Mouse (Mus musculus): ENCODE data around the gene 4933411K16Rik.

Gene 4933411K16Rik

GRCm38 (mm10) chr19:42051948-42052347, at the start of gene 4933411K16Rik:
Gene 4933411K16Rik, plus strand, starts transcription at chr19:42052248.
- DNase-seq (ENCODE audit: low spot score in 2 of 2) = no peak

DNA sequence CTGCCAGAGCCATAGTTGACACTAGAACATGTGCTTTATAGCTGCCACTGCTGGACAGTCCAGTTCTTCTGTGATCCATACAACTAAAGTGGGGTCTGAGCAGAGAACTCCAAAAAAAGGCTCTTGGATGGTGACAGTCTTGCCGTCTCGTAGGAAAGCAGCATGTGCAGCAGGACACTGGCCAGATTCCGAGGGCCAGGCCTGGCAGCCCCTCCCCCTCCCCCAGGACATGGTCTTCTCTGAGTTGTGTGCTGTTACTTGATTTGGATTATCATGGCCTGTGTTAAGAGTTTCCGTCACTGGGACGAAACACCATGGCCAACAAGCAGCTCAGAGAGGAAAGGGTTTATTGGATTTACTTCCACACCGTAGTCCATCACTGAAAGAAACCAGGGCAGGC, 47.8 kb upstream of the 4933411K16Rik start:
- DNase-seq (ENCODE audit: low spot score in 2 of 2) = no peak

- no peak for DNase-seq (ENCODE audit: low spot score in 2 of 2)
These were observed 46.4 kb upstream of the 4933411K16Rik start for GRCm38 (mm10) chr19:42005616-42006015.

- DNase-seq (ENCODE audit: low spot score in 2 of 2) = no peak
These were observed 45.5 kb upstream of the 4933411K16Rik start for GRCm38 (mm10) chr19:42006568-42006967.

- no peak for DNase-seq (ENCODE audit: low spot score in 2 of 2)
These were observed 43.5 kb upstream of the 4933411K16Rik start for GRCm38 (mm10) chr19:42008586-42008985.

GRCm38 (mm10) chr19:42009067-42009466, 43.0 kb upstream of the 4933411K16Rik start:
- DNase-seq (ENCODE audit: low spot score in 2 of 2) = no peak

DNA sequence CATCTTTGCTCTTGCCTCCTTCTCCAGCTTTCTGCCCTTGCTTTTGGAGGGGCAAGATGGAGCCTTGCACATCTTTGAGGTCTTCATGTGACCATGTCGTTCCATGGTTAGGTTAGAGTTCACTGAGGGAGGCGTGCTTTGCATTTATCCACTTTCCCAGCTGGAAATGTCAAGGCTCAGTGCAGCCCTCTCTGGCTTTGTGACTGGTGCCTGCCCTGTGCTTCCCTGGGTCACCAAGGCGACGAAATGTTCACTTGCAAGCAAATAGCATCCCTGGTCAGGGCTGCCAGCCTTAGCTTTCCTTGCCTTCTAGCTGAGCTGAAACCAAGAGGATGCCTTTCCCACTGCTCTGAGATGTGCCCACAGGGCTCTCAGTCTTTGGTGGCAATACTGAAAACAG, 41.6 kb upstream of the 4933411K16Rik start:
- no peak for DNase-seq (ENCODE audit: low spot score in 2 of 2)

- no peak for DNase-seq (ENCODE audit: low spot score in 2 of 2)
These were observed 40.9 kb upstream of the 4933411K16Rik start for GRCm38 (mm10) chr19:42011123-42011522.

DNA sequence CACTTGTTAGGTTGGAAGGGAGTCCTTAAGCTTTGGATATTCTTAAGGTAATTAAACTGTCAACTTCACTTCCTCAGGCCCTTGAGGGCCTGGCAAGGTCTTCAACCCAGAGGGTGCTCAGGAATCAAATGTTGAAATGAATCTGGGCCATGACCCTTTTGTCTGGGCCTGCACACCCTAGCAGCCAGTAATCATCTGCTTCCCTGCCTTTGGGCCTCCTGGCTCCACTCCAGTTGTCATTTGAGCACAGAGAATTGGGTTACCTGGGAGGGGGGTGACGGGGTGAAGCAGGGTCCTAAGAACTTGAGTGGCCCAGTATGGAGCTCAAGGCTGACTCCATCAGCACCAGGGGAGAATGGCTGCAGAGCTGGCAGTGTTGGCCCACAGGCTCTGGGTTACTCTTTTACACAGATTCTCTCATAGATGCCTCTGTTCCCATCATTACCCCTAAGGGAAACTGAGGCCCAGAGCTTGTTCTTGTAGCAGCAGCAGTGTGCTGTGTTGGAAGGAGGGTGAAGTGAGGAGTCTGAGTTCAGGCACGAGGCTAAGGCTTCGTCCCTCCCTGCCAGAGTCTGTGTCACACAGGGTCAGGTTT, 37.7 kb upstream of the 4933411K16Rik start:
- DNase-seq (ENCODE audit: low spot score in 2 of 2) = no peak

- DNase-seq (ENCODE audit: low spot score in 2 of 2) = no peak
These were observed 37.0 kb upstream of the 4933411K16Rik start for GRCm38 (mm10) chr19:42015001-42015400.

- no peak for DNase-seq (ENCODE audit: low spot score in 2 of 2)
These were observed 35.8 kb upstream of the 4933411K16Rik start for GRCm38 (mm10) chr19:42016251-42016650.

GRCm38 (mm10) chr19:42016840-42017239, 35.2 kb upstream of the 4933411K16Rik start:
- no peak for DNase-seq (ENCODE audit: low spot score in 2 of 2)

DNA sequence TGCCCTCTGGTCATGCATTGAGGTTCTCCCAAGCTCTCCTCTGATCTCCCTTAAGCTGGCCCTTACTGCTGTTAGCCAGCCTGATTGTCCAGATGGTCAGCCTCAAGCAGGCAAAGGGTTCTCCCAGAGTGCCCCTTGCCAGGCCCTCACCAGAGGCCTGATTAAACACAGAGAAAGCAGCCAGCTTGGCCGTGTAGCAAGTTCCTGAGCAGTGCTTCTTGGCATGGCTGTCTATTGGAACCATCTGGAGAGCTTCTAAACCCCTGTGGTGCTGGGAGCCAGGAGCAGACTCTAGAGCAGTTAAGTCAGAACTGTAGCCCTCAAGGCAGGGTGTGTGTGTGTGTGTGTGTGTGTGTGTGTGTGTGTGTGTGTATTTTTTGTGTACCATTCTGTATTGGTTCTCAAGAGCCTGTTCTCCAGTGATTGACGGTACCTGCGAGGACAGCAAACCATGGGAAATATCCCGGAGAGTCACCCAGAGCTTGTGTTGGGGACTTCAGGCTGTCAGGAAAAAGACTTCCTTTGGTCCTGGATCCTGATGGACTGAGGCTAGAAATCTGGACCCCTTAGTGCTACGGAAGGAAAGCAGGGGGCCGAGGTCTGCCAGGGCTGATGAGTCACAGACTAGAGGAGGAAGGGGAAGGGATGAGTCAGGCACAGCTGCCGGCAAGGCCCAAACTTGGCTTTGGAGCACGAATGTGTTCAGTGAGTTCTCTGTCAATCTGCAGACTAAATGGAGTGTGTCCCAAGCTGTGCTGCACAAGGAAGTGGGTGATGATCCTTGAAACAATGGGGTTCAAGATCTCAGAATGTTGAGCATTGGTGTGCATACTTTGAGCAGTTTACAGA, 34.4 kb upstream of the 4933411K16Rik start:
- no peak for DNase-seq (ENCODE audit: low spot score in 2 of 2)

- DNase-seq (ENCODE audit: low spot score in 2 of 2) = no peak
These were observed 33.0 kb upstream of the 4933411K16Rik start for GRCm38 (mm10) chr19:42019011-42019522.

DNA sequence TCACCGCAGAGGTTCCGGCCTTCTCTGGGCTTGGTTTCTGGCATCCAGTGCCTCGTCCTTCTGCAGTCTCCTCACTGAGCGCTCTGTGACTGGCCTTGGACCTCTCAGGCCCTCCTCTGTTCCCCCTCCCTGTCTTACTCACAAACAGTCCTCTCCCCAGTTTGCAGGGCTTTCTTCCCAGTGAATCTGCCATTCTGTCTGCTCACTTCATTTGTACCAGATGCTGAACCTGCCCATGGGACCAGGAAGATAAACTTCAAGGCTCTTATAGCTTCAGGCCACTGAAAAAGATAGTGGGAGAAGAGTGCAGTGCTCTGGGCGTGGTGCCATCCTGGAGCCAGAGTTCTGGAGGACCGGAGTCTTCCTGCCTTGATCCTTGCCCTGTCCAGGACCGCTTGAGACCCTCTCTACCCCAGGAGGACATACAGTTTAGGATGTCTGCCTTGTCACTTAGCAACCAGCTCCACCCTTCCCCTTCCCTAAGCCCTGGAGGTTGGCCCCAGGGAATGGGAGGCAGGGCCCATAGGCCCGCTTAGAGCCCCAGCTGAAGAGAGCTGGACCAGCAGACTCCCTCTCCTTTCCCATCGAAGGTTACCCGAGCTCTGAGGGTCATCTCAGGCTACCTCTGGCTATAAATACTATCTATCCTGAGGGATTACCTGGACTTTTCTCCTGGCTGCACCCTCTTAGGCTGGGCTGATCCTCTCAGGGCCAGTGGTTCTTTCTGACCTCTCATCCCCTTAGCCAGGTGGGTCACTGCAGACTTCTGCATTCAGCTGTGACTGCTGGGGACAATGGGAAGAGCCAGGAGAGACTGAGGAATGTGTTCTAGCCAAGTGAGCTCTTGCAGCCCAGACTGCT, 30.1 kb upstream of the 4933411K16Rik start:
- DNase-seq (ENCODE audit: low spot score in 2 of 2) = no peak

- DNase-seq (ENCODE audit: low spot score in 2 of 2) = no peak
These were observed 29.6 kb upstream of the 4933411K16Rik start for GRCm38 (mm10) chr19:42022542-42022848.

DNA sequence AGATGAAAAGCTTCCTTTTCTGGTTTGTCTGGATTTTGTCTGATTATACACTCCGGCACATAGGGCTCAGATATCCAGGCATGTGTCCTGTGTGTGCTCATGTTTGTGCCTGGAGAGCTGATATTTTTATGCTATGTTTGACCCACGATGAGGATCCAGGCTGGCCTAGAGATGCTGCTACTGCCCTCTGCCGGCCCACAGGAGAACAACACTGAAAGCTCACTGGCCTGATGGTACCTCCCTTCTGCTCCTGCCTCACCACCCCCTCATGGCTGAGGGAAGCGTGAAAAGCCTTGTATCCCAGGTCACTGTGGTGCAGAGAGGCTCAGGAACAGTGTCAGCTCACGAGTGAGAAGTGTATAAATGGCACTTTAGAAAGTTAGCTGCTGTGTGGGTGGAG, 25.9 kb upstream of the 4933411K16Rik start:
- DNase-seq (ENCODE audit: low spot score in 2 of 2) = peak; percentile 70 to 87

GRCm38 (mm10) chr19:42031112-42031511, 20.9 kb upstream of the 4933411K16Rik start:
- no peak for DNase-seq (ENCODE audit: low spot score in 2 of 2)

- DNase-seq (ENCODE audit: low spot score in 2 of 2) = no peak
These were observed 18.4 kb upstream of the 4933411K16Rik start for GRCm38 (mm10) chr19:42033611-42034010.

- DNase-seq (ENCODE audit: low spot score in 2 of 2) = no peak
These were observed 17.8 kb upstream of the 4933411K16Rik start for GRCm38 (mm10) chr19:42034146-42034775.

DNA sequence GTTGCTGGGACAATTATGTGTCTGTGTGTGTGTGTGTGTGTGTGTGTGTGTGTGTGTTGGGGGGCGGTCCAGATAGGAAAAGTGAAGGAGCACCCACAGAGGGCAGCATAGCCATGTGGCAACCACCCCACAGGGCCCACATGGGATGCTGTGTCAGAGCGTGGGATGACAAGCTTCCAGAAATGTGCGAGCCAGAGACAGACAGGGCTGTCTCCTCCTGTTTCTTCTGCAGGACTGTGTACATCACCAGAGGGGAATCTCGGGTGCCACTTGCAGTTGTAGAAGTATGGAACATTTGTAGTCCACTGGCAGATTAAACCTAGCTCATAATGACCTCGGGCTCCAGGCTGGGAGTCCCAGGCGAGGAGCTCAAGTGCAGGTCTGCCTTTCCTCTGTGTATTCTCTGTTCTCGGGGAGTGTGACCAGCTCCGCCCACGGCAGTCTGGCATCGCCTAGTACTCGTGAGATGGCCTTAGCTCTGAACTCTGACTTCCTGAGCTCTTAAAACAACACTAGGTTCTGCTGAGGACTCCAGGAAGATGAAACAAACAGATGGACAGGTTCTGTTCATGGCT, 17.1 kb upstream of the 4933411K16Rik start:
- no peak for DNase-seq (ENCODE audit: low spot score in 2 of 2)
